In genomic region chr11:76461696-76462095, GRCm38 (mm10) we compare ENCODE assay signal across 27 mouse cellular contexts. TPM values are rescaled to one million over a fixed set of nuclear protein-coding genes. Genes with fewer than 3 reads are reported as not detected.
A peak's percentile ranks its signal among the peaks of the same experiment; 100 is the strongest.
DNase-seq lines count a peak whose midpoint lies in the region; ATAC-seq and TF ChIP-seq lines count a peak whose summit lies in the region.
"Had no signal": no experiment of that assay in that cellular context is flagged by ENCODE, and none has a peak within 500 bp of the region (broad histone marks: within the 10 kb centered on the region; RNA-seq: fewer than 3 reads in every experiment).

No protein-coding gene starts in this region.

- no peak overlapping the region for H3K4me3 ChIP-seq in hindbrain, embryonic 12.5 days
- H3K4me3 ChIP-seq in hindbrain, embryonic 11.5 days (ENCODE audit: low read depth, low read length) = no peak overlapping the region
- no peak overlapping the region for H3K4me3 ChIP-seq in neural tube, embryonic 12.5 days
- no peak overlapping the region for H3K4me3 ChIP-seq in hindbrain, postnatal 0 days (ENCODE audit: low read length)
- H3K4me3 ChIP-seq: erythroblast, embryonic 14.5 days; forebrain, embryonic 12.5 days; kidney, embryonic 15.5 days; limb, embryonic 15.5 days; midbrain, embryonic 13.5 days had no signal

- H3K9ac ChIP-seq in hindbrain, embryonic 12.5 days = no peak overlapping the region
- H3K9ac ChIP-seq in hindbrain, embryonic 11.5 days (ENCODE audit: low read depth, low read length) = no peak overlapping the region
- no peak overlapping the region for H3K9ac ChIP-seq in neural tube, embryonic 12.5 days
- H3K9ac ChIP-seq in hindbrain, postnatal 0 days (replicated peaks; ENCODE audit: low read length) = no peak overlapping the region
- H3K9ac ChIP-seq: forebrain, embryonic 12.5 days; forebrain, postnatal 0 days; kidney, embryonic 15.5 days; limb, embryonic 15.5 days; liver, embryonic 14.5 days had no signal

- 86% methylated on average over 5 of the region's 5 CpGs for WGBS in hindbrain, embryonic 12.5 days
- 91% methylated on average over 5 of the region's 5 CpGs for WGBS in hindbrain, embryonic 11.5 days
- whole genome bisulfite sequencing in neural tube, embryonic 12.5 days = 85% methylated on average over 5 of the region's 5 CpGs
- 72% methylated on average over 5 of the region's 5 CpGs for WGBS in hindbrain, postnatal 0 days

- no peak for DNase-seq in hindbrain, embryonic 11.5 days (ENCODE audit: low spot score)
- no peak for DNase-seq in neural tube, embryonic 10.5 days (ENCODE audit: extremely low spot score, low spot score)
- DNase-seq in hindbrain, postnatal 0 days (ENCODE audit: low spot score) = no peak
- DNase-seq in cerebellum, postnatal 25 days = no peak
- no peak for DNase-seq in cerebellum, postnatal 36 days
- DNase-seq: adrenal gland, postnatal 14 days; cerebellum, adult 11-12 months; cerebellum, adult 9-11 months; forebrain, postnatal 0 days; gastrocnemius, postnatal 14 days; heart, postnatal 36 days; kidney, adult 11 months; kidney, postnatal 25 days; lung, adult 2 months; lung, postnatal 10 days; right cerebral cortex, adult 18-20 months; spleen, adult 18-20 months had no signal

- no peak overlapping the region for H3K4me2 ChIP-seq in hindbrain, embryonic 12.5 days (replicated peaks)
- H3K4me2 ChIP-seq in hindbrain, embryonic 11.5 days (replicated peaks; ENCODE audit: low read depth, low read length) = no peak overlapping the region
- H3K4me2 ChIP-seq in neural tube, embryonic 12.5 days (replicated peaks) = no peak overlapping the region
- no peak overlapping the region for H3K4me2 ChIP-seq in hindbrain, postnatal 0 days (ENCODE audit: low read depth, low read length)
- H3K4me2 ChIP-seq: forebrain, embryonic 12.5 days; kidney, embryonic 15.5 days; limb, embryonic 15.5 days; midbrain, embryonic 13.5 days had no signal

- peaks cover 53% of the 10 kb centered on the region for H3K4me1 ChIP-seq in hindbrain, embryonic 12.5 days
- peaks cover 8% of the 10 kb centered on the region; the same call in 1 of the 2 replicates for H3K4me1 ChIP-seq in hindbrain, embryonic 11.5 days (replicated peaks; ENCODE audit: control insufficient read depth, insufficient read depth, low read length)
- peaks cover 32% of the 10 kb centered on the region for H3K4me1 ChIP-seq in neural tube, embryonic 12.5 days
- peaks cover 15% of the 10 kb centered on the region for H3K4me1 ChIP-seq in hindbrain, postnatal 0 days (ENCODE audit: insufficient read depth, low read length)

- peak overlapping the region; percentile 78 for H3K27ac ChIP-seq in hindbrain, embryonic 12.5 days
- H3K27ac ChIP-seq in hindbrain, embryonic 11.5 days (ENCODE audit: low read depth, low read length) = no peak overlapping the region
- peak overlapping the region; percentile 33; the same call in 1 of the 2 replicates for H3K27ac ChIP-seq in neural tube, embryonic 12.5 days
- H3K27ac ChIP-seq in hindbrain, postnatal 0 days = peak overlapping the region; percentile 17; the same call in 1 of the 2 replicates
- H3K27ac ChIP-seq: forebrain, embryonic 12.5 days; kidney, embryonic 15.5 days; limb, embryonic 15.5 days; liver, embryonic 14.5 days; macrophage; midbrain, embryonic 13.5 days had no signal

- H3K36me3 ChIP-seq in hindbrain, embryonic 12.5 days = peaks cover 59% of the 10 kb centered on the region
- H3K36me3 ChIP-seq in hindbrain, embryonic 11.5 days (ENCODE audit: control insufficient read depth, insufficient read depth, low read length) = no peaks in the 10 kb centered on the region
- H3K36me3 ChIP-seq in neural tube, embryonic 12.5 days = peaks cover 41% of the 10 kb centered on the region
- H3K36me3 ChIP-seq in hindbrain, postnatal 0 days (ENCODE audit: insufficient read depth, low read length) = peaks cover 23% of the 10 kb centered on the region

- H3K9me3 ChIP-seq in hindbrain, embryonic 12.5 days (replicated peaks) = no peaks in the 10 kb centered on the region
- no peaks in the 10 kb centered on the region for H3K9me3 ChIP-seq in hindbrain, embryonic 11.5 days (ENCODE audit: control insufficient read depth, low read length)
- no peaks in the 10 kb centered on the region for H3K9me3 ChIP-seq in neural tube, embryonic 12.5 days
- H3K9me3 ChIP-seq in hindbrain, postnatal 0 days (ENCODE audit: low read length) = no peaks in the 10 kb centered on the region
- H3K9me3 ChIP-seq: forebrain, embryonic 12.5 days; kidney, embryonic 15.5 days; limb, embryonic 15.5 days; midbrain, embryonic 13.5 days had no signal

- ATAC-seq in hindbrain, embryonic 12.5 days (ENCODE audit: low FRiP score) = no peak
- no peak for ATAC-seq in hindbrain, embryonic 11.5 days (ENCODE audit: low FRiP score)
- ATAC-seq in neural tube, embryonic 12.5 days (ENCODE audit: low FRiP score, low read depth) = no peak
- no peak for ATAC-seq in hindbrain, postnatal 0 days
- ATAC-seq: inflammation-experienced regulatory T-cells, adult 6 months; midbrain, embryonic 13.5 days had no signal

- H3K27me3 ChIP-seq in hindbrain, embryonic 12.5 days = no peaks in the 10 kb centered on the region
- H3K27me3 ChIP-seq in hindbrain, embryonic 11.5 days (ENCODE audit: control insufficient read depth, insufficient read depth, low read length) = no peaks in the 10 kb centered on the region
- H3K27me3 ChIP-seq in neural tube, embryonic 12.5 days (replicated peaks) = no peaks in the 10 kb centered on the region
- no peaks in the 10 kb centered on the region for H3K27me3 ChIP-seq in hindbrain, postnatal 0 days (ENCODE audit: insufficient read depth, low read length)
- H3K27me3 ChIP-seq: forebrain, embryonic 12.5 days; kidney, embryonic 15.5 days; limb, embryonic 15.5 days; midbrain, embryonic 13.5 days had no signal

- no peak for TF ChIP-seq CTCF in hindbrain, postnatal 0 days (IDR thresholded peaks at IDR 0.05; ENCODE audit: low read depth)

RNA-seq across cellular contexts. Expression of gene Timm22, which starts 54.9 kb away (rescaled TPM):
- 111 and 113 TPM in 2 replicates for polyA plus RNA-seq in hindbrain, embryonic 12.5 days (2016; fragmentation: Nextera tagmentation; extraction: Ambion mirVana)
- 113 and 116 TPM in 2 replicates for polyA plus RNA-seq in hindbrain, embryonic 11.5 days (2014; fragmentation: Nextera tagmentation; extraction: Ambion mirVana)
- 120 and 132 TPM in 2 replicates for polyA plus RNA-seq in neural tube, embryonic 12.5 days (2016; fragmentation: Nextera tagmentation; extraction: Ambion mirVana)
- 49.8 and 112 TPM in 2 replicates for total RNA-seq in hindbrain, postnatal 0 days (2014; rRNA removed)
- polyA plus RNA-seq in hindbrain, postnatal 0 days (2015; fragmentation: Nextera tagmentation; extraction: Ambion mirVana) = 104 and 106 TPM in 2 replicates
